Mouse (Mus musculus) CH12.LX (cell line): Measurements from ENCODE around the gene Ulk1. TPM values are rescaled to one million over a fixed set of nuclear protein-coding genes. Genes with fewer than 3 reads are reported as not detected.

ENCODE experiments used
- DNase-seq: peaks from one replicate; pipeline ENCODE4 v3.0.0-alpha.2; 2013; ENCODE audit errors: extremely low read depth
- H3K27ac ChIP-seq: 2 replicates; pipeline ENCODE4 v1.5.1; 2012; ENCODE audit warnings: low read depth, mild to moderate bottlenecking, control low read depth, moderate library complexity; ENCODE audit not compliant: insufficient read depth
- H3K27me3 ChIP-seq: replicated peaks from 2 replicates; pipeline ENCODE3; 2012; ENCODE audit warnings: inconsistent platforms
- H3K36me3 ChIP-seq, 2 experiments: replicated peaks in 1 of 2; 2 replicates each; pipeline versions ENCODE3 to v1.6.1; 2012; ENCODE audit warnings: inconsistent platforms in 1 of 2, low read length in 1 of 2, mild to moderate bottlenecking in 1 of 2, mixed read lengths in 1 of 2, moderate library complexity in 1 of 2; ENCODE audit not compliant: control insufficient read depth in 1 of 2, insufficient read depth in 1 of 2
- H3K4me1 ChIP-seq, 2 experiments: 2 replicates each; pipeline ENCODE4 v1.6.1; 2012; ENCODE audit warnings: inconsistent platforms in 1 of 2, moderate library complexity in 1 of 2; ENCODE audit not compliant: insufficient read depth in 2 of 2, control insufficient read depth in 1 of 2
- H3K4me2 ChIP-seq: 2 replicates; pipeline ENCODE4 v1.6.1; 2012; ENCODE audit warnings: low read depth, mild to moderate bottlenecking, control low read depth; ENCODE audit not compliant: poor library complexity, insufficient read depth, severe bottlenecking
- H3K4me3 ChIP-seq, 3 experiments: fragments of 150-350 bp in 1 of 3; sonication (generic) in 1 of 3; replicated peaks in 1 of 3; 2 replicates each; pipeline versions ENCODE3 to v1.5.1; 2011 to 2012; ENCODE audit warnings: low read depth in 2 of 3, low read length in 2 of 3, mild to moderate bottlenecking in 2 of 3, moderate library complexity in 2 of 3, control low read depth in 1 of 3, improper control_type of control experiment in 1 of 3, inconsistent platforms in 1 of 3, mixed read lengths in 1 of 3; ENCODE audit not compliant: poor library complexity in 1 of 3
- H3K79me2 ChIP-seq: replicated peaks from 2 replicates; pipeline ENCODE4 v1.6.1; 2012; ENCODE audit warnings: mild to moderate bottlenecking, moderate library complexity; ENCODE audit not compliant: control insufficient read depth, poor library complexity, insufficient read depth, severe bottlenecking; ENCODE audit errors: extremely low read depth
- H3K9ac ChIP-seq: 2 replicates; pipeline ENCODE4 v1.6.1; 2012; ENCODE audit warnings: low read depth, mild to moderate bottlenecking, control low read depth, moderate library complexity; ENCODE audit not compliant: insufficient read depth
- H3K9me3 ChIP-seq: replicated peaks from 2 replicates; pipeline ENCODE3; 2012; ENCODE audit warnings: low read length, inconsistent platforms, mixed read lengths
- ELF1 ChIP-seq: IDR thresholded peaks from 2 replicates; pipeline ENCODE4 v1.6.1; 2014; ENCODE audit warnings: low read depth, mild to moderate bottlenecking, inconsistent platforms, low read length, improper control_type of control experiment
- ETS1 ChIP-seq: conservative IDR thresholded peaks from 2 replicates; pipeline ENCODE4 v1.6.1; 2012; ENCODE audit warnings: low read depth, mild to moderate bottlenecking, inconsistent platforms, low read length, improper control_type of control experiment, moderate library complexity
- HCFC1 ChIP-seq: IDR thresholded peaks from 2 replicates; pipeline ENCODE4 v1.6.1; 2012; ENCODE audit warnings: low read depth, mild to moderate bottlenecking, inconsistent platforms, low read length, improper control_type of control experiment
- JUND ChIP-seq: conservative IDR thresholded peaks from 2 replicates; pipeline ENCODE4 v1.6.1; 2011; ENCODE audit warnings: low read depth, low read length, improper control_type of control experiment
- KAT2A ChIP-seq: IDR thresholded peaks from 2 replicates; pipeline ENCODE4 v1.6.1; 2012; ENCODE audit warnings: low read length, improper control_type of control experiment, inconsistent platforms; ENCODE audit not compliant: insufficient replicate concordance
- MAX ChIP-seq: IDR thresholded peaks from 2 replicates; pipeline ENCODE4 v1.6.1; 2011; ENCODE audit warnings: low read length, improper control_type of control experiment
- NELFE ChIP-seq: IDR thresholded peaks from 2 replicates; pipeline ENCODE4 v1.6.1; 2011; ENCODE audit warnings: low read depth, low read length, improper control_type of control experiment
- NRF1 ChIP-seq: IDR thresholded peaks from 2 replicates; pipeline ENCODE4 v1.6.1; 2014; ENCODE audit warnings: low read depth, mild to moderate bottlenecking, inconsistent platforms, low read length, improper control_type of control experiment, moderate library complexity
- POLR2A ChIP-seq: IDR thresholded peaks from 2 replicates; pipeline ENCODE4 v1.6.1; 2011; ENCODE audit warnings: low read depth, mild to moderate bottlenecking, improper control_type of control experiment, low read length
- POLR2AphosphoS2 ChIP-seq: IDR thresholded peaks from 2 replicates; pipeline ENCODE4 v1.6.1; 2011; ENCODE audit warnings: low read depth, low read length, improper control_type of control experiment
- RCOR1 ChIP-seq: conservative IDR thresholded peaks from 2 replicates; pipeline ENCODE4 v1.6.1; 2012; ENCODE audit warnings: low read depth, mild to moderate bottlenecking, inconsistent platforms, low read length, improper control_type of control experiment
- SIN3A ChIP-seq: IDR thresholded peaks from 2 replicates; pipeline ENCODE4 v1.6.1; 2012; ENCODE audit warnings: low read length, improper control_type of control experiment, inconsistent platforms
- TBP ChIP-seq: conservative IDR thresholded peaks from 2 replicates; pipeline ENCODE4 v1.6.1; 2011; ENCODE audit warnings: low read depth, low read length, improper control_type of control experiment
- TCF12 ChIP-seq: IDR thresholded peaks from 2 replicates; pipeline ENCODE4 v1.6.1; 2014; ENCODE audit warnings: low read depth, mild to moderate bottlenecking, inconsistent platforms, low read length, improper control_type of control experiment
- UBTF ChIP-seq: IDR thresholded peaks from 2 replicates; pipeline ENCODE4 v1.6.1; 2012; ENCODE audit warnings: low read depth, mild to moderate bottlenecking, inconsistent platforms, low read length, improper control_type of control experiment, moderate library complexity
- USF1 ChIP-seq: IDR thresholded peaks from 2 replicates; pipeline ENCODE4 v1.6.1; 2014; ENCODE audit warnings: low read depth, mild to moderate bottlenecking, inconsistent platforms, low read length, improper control_type of control experiment
- ZC3H11A ChIP-seq: IDR thresholded peaks from 2 replicates; pipeline ENCODE4 v1.6.1; 2012; ENCODE audit warnings: low read depth, mild to moderate bottlenecking, inconsistent platforms, low read length, improper control_type of control experiment
- ZMIZ1 ChIP-seq: IDR thresholded peaks from 2 replicates; pipeline ENCODE4 v1.6.1; 2012; ENCODE audit warnings: low read depth, mild to moderate bottlenecking, inconsistent platforms, low read length, improper control_type of control experiment
- dilution Hi-C: fragments of 300-500 bp; cut with MboI; formaldehyde crosslinking; loops from 2 replicates; pipeline ENCODE4 v1.14.3; 2020; ENCODE audit warnings: low sequenced_read_pairs; ENCODE audit not compliant: extremely low pct_unique_long_range_greater_than_20kb, extremely low pct_ligation_motif_present
- in situ Hi-C: fragments of 300-500 bp; cut with MboI; formaldehyde crosslinking; loops from 3 replicates; pipeline ENCODE4 v1.14.3; 2019; ENCODE audit warnings: low sequenced_read_pairs, low pct_ligation_motif_present, low pct_unique_long_range_greater_than_20kb, mixed read lengths
- polyA plus RNA-seq: library from polyadenylated mRNA; unstranded; fragments of >175 nt; gene quantifications from 2 replicates; pipeline ENCODE4 v1.2.1, GENCODE M21; 2012; ENCODE audit warnings: low read depth; ENCODE audit not compliant: insufficient read length
- total RNA-seq, 2 experiments: library from RNA; depleted of rRNA; stranded (reverse); fragments of 300-350 nt in 1 of 2; fragments of >200 nt in 1 of 2; gene quantifications; 2 replicates each; pipeline ENCODE4 v1.2.3; 2012 to 2014

Ulk1 gene
- total RNA-seq (2012; rRNA removed) (6.3 and 8.4 TPM in 2 replicates), total RNA-seq (2014; rRNA removed) (2.4 and 2.7 TPM in 2 replicates), polyA plus RNA-seq (10.0 and 13.6 TPM in 2 replicates)

GRCm38 (mm10) chr5:110809667-110810325 lies at the start of gene Ulk1:
Gene Ulk1, minus strand, starts transcription at chr5:110810097.
- in situ Hi-C loops (no loop called here), dilution Hi-C loops (no loop called here)
- TF ChIP-seq TCF12 (peak; percentile 96), ZMIZ1 (peak; percentile 94), MAX (0 out of 2 replicates have a peak, but pooled peaks have one; percentile 24), SIN3A (peak; percentile 71), ZC3H11A (no peak), RCOR1 (no peak), NRF1 (peak; percentile 95), POLR2A (peak; percentile 98), UBTF (peak; percentile 93), HCFC1 (peak; percentile 55), NELFE (peak; percentile 95), ETS1 (no peak), POLR2AphosphoS2 (peak; percentile 43; the same call in 1 of the 2 replicates), KAT2A (0 out of 2 replicates have a peak, but pooled peaks have one; percentile 47), TBP (peak; percentile 85), JUND (no peak)
- Histone ChIP-seq H3K4me1 (peaks cover 22 to 38% of the 10 kb centered on the region in 2 experiments), H3K4me3 (peak within 1 kb of the TSS; percentile 55 to 95 (median 79)), H3K79me2 (0 out of 2 replicates have a peak, but pooled peaks cover 4% of the 10 kb centered on the region), H3K36me3 (peaks cover 0 to 15% of the 10 kb centered on the region in 2 experiments), H3K9ac (peak within 1 kb of the TSS; percentile 88), H3K27ac (peak within 1 kb of the TSS; percentile 50; the same call in 1 of the 2 replicates), H3K27me3 (no peaks in the 10 kb centered on the region), H3K9me3 (no peaks in the 10 kb centered on the region), H3K4me2 (peak within 1 kb of the TSS; percentile 92)
- DNase-seq = peak; percentile 99

GRCm38 (mm10) chr5:110859013-110859650 lies 49.2 kb upstream of the Ulk1 start:
- no peaks in the 10 kb centered on the region for H3K9me3 ChIP-seq
- no peak overlapping the region for H3K4me2 ChIP-seq
- TF ChIP-seq ZC3H11A (no peak), KAT2A (no peak), RCOR1 (no peak), USF1 (no peak), NELFE (no peak), ELF1 (no peak)
- no peaks in the 10 kb centered on the region for H3K27me3 ChIP-seq
- in situ Hi-C loops = no loop called here
- no peak overlapping the region for H3K27ac ChIP-seq
- no peak for DNase-seq
- no peaks in the 10 kb centered on the region for H3K4me1 ChIP-seq
- H3K4me3 ChIP-seq = no peak overlapping the region
- H3K9ac ChIP-seq = no peak overlapping the region
- peaks cover 54 to 91% of the 10 kb centered on the region in 2 experiments for H3K36me3 ChIP-seq
- dilution Hi-C loops = no loop called here
- no peaks in the 10 kb centered on the region for H3K79me2 ChIP-seq
